Mouse (Mus musculus) E14TG2a.4 (cell line): Measurements from ENCODE around the gene Vmn1r55.

Experiments used
- CTCF ChIP-seq: conservative IDR thresholded peaks from 2 replicates; pipeline ENCODE4 v1.5.1; 2014; ENCODE audit warnings: low read length
- NANOG ChIP-seq: IDR thresholded peaks from 2 replicates; pipeline ENCODE4 v1.6.1; 2014; ENCODE audit warnings: borderline replicate concordance, low read length, mixed read lengths

- no peak for TF ChIP-seq CTCF
- no peak for TF ChIP-seq NANOG
Observed at GRCm38 (mm10) chr7:5098769-5099168, 50.7 kb downstream of the Vmn1r55 start.
